Mouse (Mus musculus) C2C12 (cell line): ENCODE data around the gene Katnbl1. TPM values are rescaled to one million over a fixed set of nuclear protein-coding genes. Genes with fewer than 3 reads are reported as not detected.

Experiments used
- H3K27me3 ChIP-seq: one replicate; pipeline ENCODE4 v1.6.1; 2011; ENCODE audit not compliant: control insufficient read depth, insufficient read depth, insufficient read length
- H3K36me3 ChIP-seq: one replicate; pipeline ENCODE4 v1.6.1; 2011; ENCODE audit not compliant: control insufficient read depth, insufficient read depth
- H3K4me3 ChIP-seq: one replicate; pipeline ENCODE4 v1.5.1; 2011; ENCODE audit warnings: mild to moderate bottlenecking, control low read depth; ENCODE audit not compliant: poor library complexity, insufficient read depth, severe bottlenecking
- H3K79me2 ChIP-seq: one replicate; pipeline ENCODE4 v1.6.1; 2011; ENCODE audit not compliant: control insufficient read depth, insufficient read depth
- H3K79me3 ChIP-seq: one replicate; pipeline ENCODE4 v1.6.1; 2011; ENCODE audit warnings: low read depth, control low read depth
- H3ac ChIP-seq: one replicate; pipeline ENCODE3; 2011; ENCODE audit warnings: low read depth; ENCODE audit not compliant: control insufficient read depth, insufficient read length
- CEBPB ChIP-seq: IDR thresholded peaks from one replicate; pipeline ENCODE4 v1.6.1; 2011; ENCODE audit warnings: low read depth, mild to moderate bottlenecking, control low read depth, moderate library complexity
- CTCF ChIP-seq: IDR thresholded peaks from one replicate; pipeline ENCODE4 v1.5.1; 2011; ENCODE audit not compliant: control insufficient read depth, insufficient read depth, insufficient read length
- FOSL1 ChIP-seq: IDR thresholded peaks from one replicate; pipeline ENCODE4 v1.8.0; 2011; ENCODE audit warnings: mild to moderate bottlenecking, low read length; ENCODE audit not compliant: poor library complexity, insufficient read depth, severe bottlenecking
- MAX ChIP-seq: IDR thresholded peaks from one replicate; pipeline ENCODE4 v1.6.1; 2011; ENCODE audit warnings: mild to moderate bottlenecking, control low read depth
- MYOD1 ChIP-seq: IDR thresholded peaks from one replicate; pipeline ENCODE4 v1.6.1; 2011; ENCODE audit warnings: low read depth; ENCODE audit not compliant: control insufficient read depth, insufficient read length
- MYOG ChIP-seq: IDR thresholded peaks from one replicate; pipeline ENCODE4 v1.6.1; 2011; ENCODE audit not compliant: control insufficient read depth, insufficient read length; ENCODE audit errors: extremely low read depth
- USF1 ChIP-seq: IDR thresholded peaks from one replicate; pipeline ENCODE4 v1.6.1; 2011; ENCODE audit warnings: low read depth, mild to moderate bottlenecking, control low read depth, moderate library complexity
- polyA plus RNA-seq: library from polyadenylated mRNA; unstranded; fragments of >200 nt; fragmentation: generic; extraction: Trizol; gene quantifications from one replicate; pipeline ENCODE4 v1.2.1, GENCODE M21; 2012; ENCODE audit warnings: missing spikeins

Katnbl1 gene
- polyA plus RNA-seq, 1 experiment: 13.3 TPM

DNA sequence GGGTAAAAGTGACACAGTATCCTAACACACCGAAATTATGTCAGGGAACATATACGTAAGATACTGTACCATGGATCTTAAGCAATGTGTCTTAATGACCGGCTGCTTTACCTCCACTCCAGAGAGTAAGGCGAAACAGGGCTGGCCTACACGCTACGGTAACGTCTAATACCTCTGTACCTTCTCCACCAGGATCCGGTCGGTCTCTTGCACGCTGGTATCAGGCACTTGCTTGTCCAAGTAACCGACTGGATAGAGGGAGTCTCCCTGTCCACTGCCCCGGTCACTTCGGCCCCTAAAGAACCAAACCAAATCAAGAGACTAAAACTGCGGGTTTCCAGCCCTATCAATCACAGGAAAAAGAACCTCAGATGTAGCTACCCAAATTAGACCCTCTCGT, 11.8 kb upstream of the Katnbl1 start:
- H3K79me3 ChIP-seq: peaks cover 18% of the 10 kb centered on the region
- H3K36me3 ChIP-seq: peaks cover 23% of the 10 kb centered on the region
- peak overlapping the region; percentile 98 for H3K4me3 ChIP-seq
- H3K79me2 ChIP-seq: peaks cover 39% of the 10 kb centered on the region
- no peak for TF ChIP-seq MYOG
- no peak for TF ChIP-seq FOSL1
- TF ChIP-seq USF1: no peak
- TF ChIP-seq CTCF: no peak
- TF ChIP-seq MAX: no peak
- no peak for TF ChIP-seq MYOD1
- TF ChIP-seq CEBPB: no peak
- no peaks in the 10 kb centered on the region for H3K27me3 ChIP-seq
- peak overlapping the region; percentile 50 for H3ac ChIP-seq

DNA sequence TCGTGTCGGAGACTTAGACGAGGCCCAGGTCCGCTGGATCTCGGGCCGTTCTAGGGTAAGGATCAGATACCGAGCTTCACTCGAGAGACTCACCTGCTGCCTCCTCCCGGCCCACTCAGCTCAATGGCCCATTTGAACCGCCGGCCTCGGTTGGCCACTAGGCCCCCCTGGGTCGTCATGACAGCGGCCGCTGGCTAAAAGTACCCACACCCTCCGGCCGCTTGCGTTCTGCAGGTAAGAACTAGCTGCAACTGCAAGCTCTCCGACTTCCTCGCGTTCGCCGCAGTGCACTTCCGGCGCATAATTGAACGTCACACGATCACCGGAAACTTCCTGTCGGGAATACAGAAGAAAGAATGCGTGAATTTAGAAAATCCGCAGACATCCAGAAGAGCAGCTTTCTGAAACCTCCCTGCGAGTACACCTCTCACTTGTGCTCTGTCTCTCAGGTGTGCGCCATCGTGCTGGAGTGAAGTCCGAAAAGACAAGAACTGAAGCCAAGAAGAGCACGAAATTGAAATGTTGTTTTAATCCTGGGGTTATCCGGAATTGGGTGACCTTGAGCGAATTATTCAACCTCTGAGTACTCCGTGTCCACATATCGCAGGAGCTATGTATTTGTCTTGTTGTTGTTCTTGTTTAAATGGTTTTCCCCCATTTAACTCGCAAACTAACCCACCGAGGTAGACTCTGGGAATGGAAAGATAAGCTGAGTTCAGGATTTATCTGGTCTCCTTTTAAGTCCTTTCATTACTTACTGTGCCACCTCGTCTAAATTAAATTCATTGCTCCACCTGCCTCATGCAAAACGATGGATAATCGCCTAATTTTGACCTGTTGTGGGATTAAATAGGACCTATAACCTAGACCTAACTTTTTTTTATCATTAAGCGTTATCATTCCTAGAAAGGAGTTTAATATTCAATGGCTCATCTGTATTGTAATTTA, 11.0 kb upstream of the Katnbl1 start, which contains the start of gene Emc4:
TSS of gene Emc4 (minus strand) at position 302 of the 948 bp plus-strand sequence.
- TF ChIP-seq CEBPB: no peak
- TF ChIP-seq MAX: peak; percentile 64
- Histone ChIP-seq H3K79me2 (peaks cover 39% of the 10 kb centered on the region), H3ac (peak within 1 kb of the TSS; percentile 50), H3K36me3 (peaks cover 17% of the 10 kb centered on the region), H3K4me3 (peak within 1 kb of the TSS; percentile 98), H3K27me3 (no peaks in the 10 kb centered on the region), H3K79me3 (peaks cover 18% of the 10 kb centered on the region)

DNA sequence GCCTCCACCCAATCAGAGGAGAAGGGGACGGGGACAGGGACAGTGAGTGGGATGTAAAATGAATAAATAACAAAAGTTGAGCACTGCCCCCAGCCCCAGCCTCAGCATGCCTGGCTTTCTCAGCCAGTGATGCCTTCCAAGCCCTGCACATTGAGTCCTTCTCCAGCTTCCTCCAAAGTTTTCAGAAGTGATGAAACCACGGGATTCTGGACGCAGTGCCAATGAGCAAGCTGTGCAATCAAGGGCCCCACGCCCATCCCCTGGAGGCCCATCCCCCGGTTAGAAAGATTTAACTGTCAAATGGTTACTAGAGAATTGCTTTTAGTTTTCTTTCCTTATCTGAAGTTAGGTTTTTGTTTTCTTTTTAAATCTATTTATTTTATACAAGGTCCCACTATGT, 9.1 kb upstream of the Katnbl1 start:
- no peak for TF ChIP-seq MYOD1
- H3K36me3 ChIP-seq: peaks cover 6% of the 10 kb centered on the region
- peaks cover 32% of the 10 kb centered on the region for H3K79me2 ChIP-seq
- H3ac ChIP-seq: no peak overlapping the region
- peaks cover 18% of the 10 kb centered on the region for H3K79me3 ChIP-seq
- no peak overlapping the region for H3K4me3 ChIP-seq
- H3K27me3 ChIP-seq: no peaks in the 10 kb centered on the region

- Histone ChIP-seq H3K79me2 (no peaks in the 10 kb centered on the region), H3K36me3 (no peaks in the 10 kb centered on the region), H3K4me3 (no peak overlapping the region), H3K79me3 (no peaks in the 10 kb centered on the region), H3K27me3 (no peaks in the 10 kb centered on the region), H3ac (no peak overlapping the region)
- TF ChIP-seq CTCF (no peak), CEBPB (peak; percentile 100), FOSL1 (peak; percentile 41)
Measured at GRCm38 (mm10) chr2:112373141-112373540, 5.9 kb upstream of the Katnbl1 start.

DNA sequence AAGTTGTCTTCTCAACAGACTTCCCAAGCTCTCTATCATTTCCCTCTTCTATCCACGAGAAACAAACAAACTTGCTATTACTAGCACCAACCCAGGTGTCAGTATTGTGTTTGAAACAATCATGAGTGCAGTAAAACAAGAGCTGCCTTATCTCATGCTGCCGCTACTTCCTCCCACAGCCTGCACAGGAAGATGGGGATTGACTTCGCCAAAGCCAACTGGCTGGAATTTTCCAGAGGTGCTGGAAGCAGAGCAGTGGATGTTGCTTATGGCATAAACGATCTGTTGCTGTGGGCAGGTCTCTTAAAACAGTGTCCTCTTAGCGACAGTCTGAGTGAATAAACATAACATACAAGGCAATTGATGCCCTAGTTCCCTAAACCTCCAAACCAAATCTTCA, 4.4 kb upstream of the Katnbl1 start:
- Histone ChIP-seq H3K27me3 (no peaks in the 10 kb centered on the region), H3K4me3 (no peak overlapping the region), H3K79me3 (peaks cover 2% of the 10 kb centered on the region), H3ac (no peak overlapping the region), H3K79me2 (peaks cover 5% of the 10 kb centered on the region), H3K36me3 (no peaks in the 10 kb centered on the region)
- TF ChIP-seq USF1 (no peak), FOSL1 (no peak), MAX (no peak), MYOD1 (no peak), CEBPB (no peak)

GRCm38 (mm10) chr2:112380131-112380530, 1.1 kb downstream of the Katnbl1 start:
- Histone ChIP-seq H3K79me3 (peaks cover 53% of the 10 kb centered on the region), H3K36me3 (no peaks in the 10 kb centered on the region), H3K79me2 (peaks cover 60% of the 10 kb centered on the region), H3K27me3 (no peaks in the 10 kb centered on the region), H3ac (peak overlapping the region; percentile 59), H3K4me3 (peak overlapping the region; percentile 89)
- no peak for TF ChIP-seq MAX
- no peak for TF ChIP-seq FOSL1
- TF ChIP-seq CTCF: no peak
- no peak for TF ChIP-seq MYOG
- no peak for TF ChIP-seq CEBPB
- no peak for TF ChIP-seq USF1
- no peak for TF ChIP-seq MYOD1
